Mouse (Mus musculus): ENCODE measurements around the gene Trim62. TPM values are rescaled to one million over a fixed set of nuclear protein-coding genes. Genes with fewer than 3 reads are reported as not detected.
A peak's percentile ranks its signal among the peaks of the same experiment; 100 is the strongest.
"Not testable (repeated sequence)": the region's sequence is repeated elsewhere in the genome, so short reads cannot be mapped to it uniquely, and the experiment has no call there.

The Trim62 gene
- polyA plus RNA-seq, 1 experiment from 2014 or later: 3.6 TPM

DNA sequence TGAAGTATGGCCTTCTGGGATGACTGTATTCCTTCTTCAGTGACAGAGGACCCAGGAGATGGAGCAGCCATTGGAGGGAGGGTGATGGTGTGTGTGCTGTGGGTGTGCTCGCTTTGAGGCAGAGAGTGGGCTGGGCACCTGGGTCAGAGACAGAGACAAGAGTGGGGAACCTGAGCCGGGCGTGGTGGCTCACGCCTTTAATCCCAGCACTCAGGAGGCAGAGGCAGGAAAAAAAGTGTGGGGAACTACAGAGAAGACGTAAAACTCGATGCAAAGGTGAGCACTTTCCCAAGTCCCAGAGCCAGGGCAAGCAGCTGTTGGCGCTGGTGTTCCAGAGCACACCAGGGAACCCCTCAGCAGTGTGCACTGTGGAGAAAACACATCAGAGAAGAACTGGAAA is 33.7 kb upstream of the Trim62 start:
- Histone ChIP-seq H3K9ac (ENCODE audit: low read length) (no peak overlapping the region), H3K27me3 (ENCODE audit: control insufficient read depth, insufficient read depth, low read length) (no peaks in the 10 kb centered on the region), H3K4me3 (ENCODE audit: control insufficient read depth in 1 of 2, insufficient read depth in 1 of 2, low read depth in 1 of 2, low read length in 2 of 2) (no peak overlapping the region), H3K36me3 (ENCODE audit: control insufficient read depth, insufficient read depth, low read length) (no peaks in the 10 kb centered on the region), H3K27ac (replicated peaks in 1 of 2; ENCODE audit: control insufficient read depth in 1 of 2, insufficient read depth in 1 of 2, low read depth in 2 of 2, low read length in 2 of 2) (no peak overlapping the region), H3K4me2 (ENCODE audit: low read length) (no peak overlapping the region), H3K4me1 (ENCODE audit: control insufficient read depth in 2 of 2, insufficient read depth in 2 of 2, low read length in 2 of 2) (peaks cover 2 to 4% of the 10 kb centered on the region in 2 experiments; a peak in 2 of 4 replicates), H3K9me3 (ENCODE audit: control insufficient read depth, low read length) (no peaks in the 10 kb centered on the region)
- WGBS: 71% methylated on average over 7 of the region's 7 CpGs
- no peak for ATAC-seq (ENCODE audit: insufficient number of reproducible peaks, insufficient read depth, low FRiP score, low read depth)

DNA sequence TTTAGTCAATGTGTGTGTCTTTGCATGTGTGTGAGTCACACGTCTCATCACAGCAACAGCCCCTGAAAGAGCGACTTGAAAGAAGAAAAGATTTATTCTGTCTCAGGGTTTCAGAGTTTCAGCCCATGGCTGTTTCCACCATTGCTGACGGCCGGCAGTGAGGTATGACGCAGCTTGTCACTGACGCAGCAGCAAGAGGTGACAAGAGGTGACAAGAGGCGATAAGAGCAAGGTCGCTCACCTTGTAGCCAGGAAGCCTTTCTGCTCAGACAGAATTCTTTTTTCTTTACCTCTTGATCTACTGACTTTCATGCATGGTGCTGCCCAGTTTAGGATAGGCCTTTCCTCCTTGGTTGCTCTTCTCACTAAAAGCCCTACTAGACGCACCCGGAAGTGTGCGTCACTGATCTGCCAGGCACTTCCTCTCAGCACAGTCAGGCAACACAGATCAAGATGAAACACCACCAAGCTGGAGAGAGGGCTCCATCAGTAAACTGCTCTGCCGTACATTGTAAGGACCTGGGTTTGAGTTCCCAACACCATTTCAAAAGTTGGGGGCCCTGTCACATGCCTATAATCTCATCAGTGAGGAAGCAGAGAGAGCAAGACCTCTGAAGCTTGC is 31.0 kb upstream of the Trim62 start:
- H3K4me1 ChIP-seq (ENCODE audit: control insufficient read depth in 2 of 2, insufficient read depth in 2 of 2, low read length in 2 of 2): peaks cover 6 to 8% of the 10 kb centered on the region in 2 experiments; a peak in 3 of 4 replicates
- H3K9me3 ChIP-seq (ENCODE audit: control insufficient read depth, low read length): no peaks in the 10 kb centered on the region
- H3K4me2 ChIP-seq (ENCODE audit: low read length): no peak overlapping the region
- H3K9ac ChIP-seq (ENCODE audit: low read length): no peak overlapping the region
- ATAC-seq (ENCODE audit: insufficient number of reproducible peaks, insufficient read depth, low FRiP score, low read depth): no peak
- 43% methylated on average over 12 of the region's 12 CpGs for WGBS
- H3K27me3 ChIP-seq (ENCODE audit: control insufficient read depth, insufficient read depth, low read length): no peaks in the 10 kb centered on the region
- H3K4me3 ChIP-seq (ENCODE audit: control insufficient read depth in 1 of 2, insufficient read depth in 1 of 2, low read depth in 1 of 2, low read length in 2 of 2): no peak overlapping the region
- H3K27ac ChIP-seq (replicated peaks in 1 of 2; ENCODE audit: control insufficient read depth in 1 of 2, insufficient read depth in 1 of 2, low read depth in 2 of 2, low read length in 2 of 2): no peak overlapping the region
- no peaks in the 10 kb centered on the region for H3K36me3 ChIP-seq (ENCODE audit: control insufficient read depth, insufficient read depth, low read length)

DNA sequence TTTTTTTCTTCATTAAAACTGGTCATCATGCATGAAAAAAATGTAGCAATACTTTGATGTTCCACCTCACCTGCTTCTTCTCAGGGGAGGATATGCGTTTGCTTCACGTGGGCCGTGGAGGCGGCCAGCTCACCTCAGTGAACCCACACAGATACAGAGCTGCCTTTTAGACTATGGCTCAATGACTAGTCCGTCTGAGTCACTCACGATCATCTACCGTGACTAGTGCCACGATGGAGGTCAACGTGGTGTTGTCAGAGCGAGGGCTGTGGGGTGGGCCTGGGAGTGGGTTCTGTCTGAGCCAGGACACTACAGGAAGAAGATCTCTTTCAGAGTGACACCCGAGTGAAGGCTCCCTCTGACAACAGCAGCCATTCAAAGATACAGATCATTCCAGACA is 30.3 kb upstream of the Trim62 start:
- no peak for ATAC-seq (ENCODE audit: insufficient number of reproducible peaks, insufficient read depth, low FRiP score, low read depth)

DNA sequence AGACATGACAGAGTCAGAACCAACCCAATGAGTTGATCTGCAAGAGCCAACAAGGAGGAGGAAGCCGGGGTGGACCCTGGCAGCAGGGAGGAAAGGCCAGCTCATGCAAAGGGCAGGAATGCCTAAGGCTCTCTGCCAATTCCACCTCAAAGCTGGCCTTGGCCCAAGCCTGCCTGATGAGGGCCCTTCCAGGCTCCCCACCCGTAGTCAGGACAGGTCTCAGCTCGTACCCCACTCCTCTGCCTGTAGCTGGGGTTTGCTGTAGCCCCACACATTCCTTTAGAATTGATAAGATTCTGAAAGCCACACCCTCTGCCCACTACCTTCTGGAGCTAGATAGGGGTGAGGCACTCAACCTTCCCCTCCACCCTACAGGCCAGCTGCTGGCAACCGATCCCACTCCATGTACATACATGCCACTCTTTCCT is 27.8 kb upstream of the Trim62 start:
- Histone ChIP-seq H3K4me1 (ENCODE audit: control insufficient read depth in 2 of 2, insufficient read depth in 2 of 2, low read length in 2 of 2) (peaks cover 6 to 8% of the 10 kb centered on the region in 2 experiments; a peak in 3 of 4 replicates), H3K9ac (ENCODE audit: low read length) (no peak overlapping the region), H3K27me3 (ENCODE audit: control insufficient read depth, insufficient read depth, low read length) (no peaks in the 10 kb centered on the region), H3K27ac (replicated peaks in 1 of 2; ENCODE audit: control insufficient read depth in 1 of 2, insufficient read depth in 1 of 2, low read depth in 2 of 2, low read length in 2 of 2) (no peak overlapping the region), H3K4me3 (ENCODE audit: control insufficient read depth in 1 of 2, insufficient read depth in 1 of 2, low read depth in 1 of 2, low read length in 2 of 2) (no peak overlapping the region), H3K9me3 (ENCODE audit: control insufficient read depth, low read length) (no peaks in the 10 kb centered on the region), H3K4me2 (ENCODE audit: low read length) (no peak overlapping the region), H3K36me3 (ENCODE audit: control insufficient read depth, insufficient read depth, low read length) (no peaks in the 10 kb centered on the region)
- WGBS: 19% methylated on average over 4 of the region's 4 CpGs
- ATAC-seq (ENCODE audit: insufficient number of reproducible peaks, insufficient read depth, low FRiP score, low read depth): peak; percentile 42; the same call in 1 of the 2 replicates

More for the DNA sequence above, 30.3 kb upstream of the Trim62 start:
- no peaks in the 10 kb centered on the region for H3K9me3 ChIP-seq (ENCODE audit: control insufficient read depth, low read length)
- no peaks in the 10 kb centered on the region for H3K36me3 ChIP-seq (ENCODE audit: control insufficient read depth, insufficient read depth, low read length)
- 83% methylated on average over 11 of the region's 11 CpGs for WGBS
- peaks cover 6 to 8% of the 10 kb centered on the region in 2 experiments; a peak in 3 of 4 replicates for H3K4me1 ChIP-seq (ENCODE audit: control insufficient read depth in 2 of 2, insufficient read depth in 2 of 2, low read length in 2 of 2)
- H3K9ac ChIP-seq (ENCODE audit: low read length): no peak overlapping the region
- no peaks in the 10 kb centered on the region for H3K27me3 ChIP-seq (ENCODE audit: control insufficient read depth, insufficient read depth, low read length)
- no peak overlapping the region for H3K27ac ChIP-seq (replicated peaks in 1 of 2; ENCODE audit: control insufficient read depth in 1 of 2, insufficient read depth in 1 of 2, low read depth in 2 of 2, low read length in 2 of 2)
- H3K4me3 ChIP-seq (ENCODE audit: control insufficient read depth in 1 of 2, insufficient read depth in 1 of 2, low read depth in 1 of 2, low read length in 2 of 2): no peak overlapping the region
- H3K4me2 ChIP-seq (ENCODE audit: low read length): no peak overlapping the region

DNA sequence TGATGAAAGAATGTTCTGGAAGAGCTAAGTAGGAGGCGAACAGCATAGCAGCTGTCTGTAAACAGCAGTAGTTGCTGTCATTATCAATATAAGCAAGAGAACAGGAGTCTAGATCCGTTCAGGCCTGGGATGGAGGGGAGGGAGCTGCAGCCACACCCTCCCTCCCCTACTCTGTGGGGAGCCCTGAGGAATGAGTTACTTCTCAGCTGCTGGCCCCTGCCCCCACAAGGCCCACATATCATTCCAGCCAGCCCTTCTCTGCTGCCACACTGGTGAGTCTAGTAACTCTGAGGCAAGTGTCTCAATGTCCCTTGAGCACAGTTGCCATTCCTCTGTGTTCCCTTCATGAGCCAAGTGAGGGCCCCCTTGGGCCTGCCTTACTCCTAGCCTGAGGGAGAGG is 26.2 kb upstream of the Trim62 start:
- Histone ChIP-seq H3K9ac (ENCODE audit: low read length) (no peak overlapping the region), H3K4me2 (ENCODE audit: low read length) (no peak overlapping the region), H3K36me3 (ENCODE audit: control insufficient read depth, insufficient read depth, low read length) (no peaks in the 10 kb centered on the region), H3K9me3 (ENCODE audit: control insufficient read depth, low read length) (no peaks in the 10 kb centered on the region), H3K27ac (replicated peaks in 1 of 2; ENCODE audit: control insufficient read depth in 1 of 2, insufficient read depth in 1 of 2, low read depth in 2 of 2, low read length in 2 of 2) (no peak overlapping the region), H3K27me3 (ENCODE audit: control insufficient read depth, insufficient read depth, low read length) (no peaks in the 10 kb centered on the region), H3K4me1 (ENCODE audit: control insufficient read depth in 2 of 2, insufficient read depth in 2 of 2, low read length in 2 of 2) (peaks cover 5 to 8% of the 10 kb centered on the region in 2 experiments; a peak in 3 of 4 replicates), H3K4me3 (ENCODE audit: control insufficient read depth in 1 of 2, insufficient read depth in 1 of 2, low read depth in 1 of 2, low read length in 2 of 2) (no peak overlapping the region)
- no peak for ATAC-seq (ENCODE audit: insufficient number of reproducible peaks, insufficient read depth, low FRiP score, low read depth)
- 58% methylated on average over 2 of the region's 2 CpGs for WGBS

DNA sequence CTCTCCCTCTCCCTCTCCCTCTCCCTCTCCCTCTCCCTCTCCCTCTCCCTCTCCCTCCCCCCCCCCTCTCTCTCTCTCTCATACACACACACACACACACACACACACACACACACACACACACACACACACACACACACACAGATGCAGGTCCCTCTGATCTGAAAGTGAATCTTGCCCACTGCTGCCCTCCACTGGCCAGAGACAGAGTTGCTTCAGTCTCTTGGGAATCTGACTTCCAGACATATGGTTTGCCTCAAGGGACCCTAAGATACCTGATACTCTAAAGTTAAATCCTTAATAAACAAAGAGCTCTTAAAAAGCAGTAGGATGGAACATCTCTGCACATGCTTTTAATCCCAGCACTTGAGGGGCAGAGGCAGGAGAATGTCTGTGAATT is 25.2 kb upstream of the Trim62 start:
- not testable (repeated sequence) for H3K27me3 ChIP-seq (ENCODE audit: control insufficient read depth, insufficient read depth, low read length); H3K9ac ChIP-seq (ENCODE audit: low read length); H3K4me3 ChIP-seq (ENCODE audit: control insufficient read depth in 1 of 2, insufficient read depth in 1 of 2, low read depth in 1 of 2, low read length in 2 of 2); H3K4me1 ChIP-seq (ENCODE audit: control insufficient read depth in 2 of 2, insufficient read depth in 2 of 2, low read length in 2 of 2); H3K9me3 ChIP-seq (ENCODE audit: control insufficient read depth, low read length); ATAC-seq (ENCODE audit: insufficient number of reproducible peaks, insufficient read depth, low FRiP score, low read depth); H3K36me3 ChIP-seq (ENCODE audit: control insufficient read depth, insufficient read depth, low read length); H3K27ac ChIP-seq (replicated peaks in 1 of 2; ENCODE audit: control insufficient read depth in 1 of 2, insufficient read depth in 1 of 2, low read depth in 2 of 2, low read length in 2 of 2); H3K4me2 ChIP-seq (ENCODE audit: low read length)

DNA sequence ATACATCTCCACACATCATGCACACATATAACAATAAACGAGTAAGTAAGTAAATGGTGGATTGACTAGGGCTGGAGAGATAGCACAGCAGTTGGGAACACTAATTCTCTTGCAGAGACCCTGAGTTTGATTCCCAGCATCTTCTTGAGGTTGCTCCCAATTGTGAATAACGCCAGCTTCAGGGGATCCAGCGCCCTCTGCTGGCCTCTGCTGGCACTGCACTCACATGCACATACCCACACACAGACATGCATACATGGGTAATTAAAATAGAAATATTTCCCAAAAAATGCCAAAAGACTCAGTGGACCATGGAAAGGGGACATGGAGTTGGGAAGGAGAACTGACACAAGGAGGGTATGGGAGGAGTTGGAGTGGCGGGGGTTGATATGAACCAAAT is 24.5 kb upstream of the Trim62 start:
- Histone ChIP-seq H3K4me2 (ENCODE audit: low read length) (no peak overlapping the region), H3K27ac (replicated peaks in 1 of 2; ENCODE audit: control insufficient read depth in 1 of 2, insufficient read depth in 1 of 2, low read depth in 2 of 2, low read length in 2 of 2) (no peak overlapping the region), H3K4me1 (ENCODE audit: control insufficient read depth in 2 of 2, insufficient read depth in 2 of 2, low read length in 2 of 2) (peaks cover 4 to 8% of the 10 kb centered on the region in 2 experiments; a peak in 2 of 4 replicates), H3K27me3 (ENCODE audit: control insufficient read depth, insufficient read depth, low read length) (no peaks in the 10 kb centered on the region), H3K36me3 (ENCODE audit: control insufficient read depth, insufficient read depth, low read length) (no peaks in the 10 kb centered on the region), H3K9ac (ENCODE audit: low read length) (no peak overlapping the region), H3K9me3 (ENCODE audit: control insufficient read depth, low read length) (no peaks in the 10 kb centered on the region), H3K4me3 (ENCODE audit: control insufficient read depth in 1 of 2, insufficient read depth in 1 of 2, low read depth in 1 of 2, low read length in 2 of 2) (no peak overlapping the region)
- no peak for ATAC-seq (ENCODE audit: insufficient number of reproducible peaks, insufficient read depth, low FRiP score, low read depth)
- WGBS: 67% methylated on average over 4 of the region's 4 CpGs

DNA sequence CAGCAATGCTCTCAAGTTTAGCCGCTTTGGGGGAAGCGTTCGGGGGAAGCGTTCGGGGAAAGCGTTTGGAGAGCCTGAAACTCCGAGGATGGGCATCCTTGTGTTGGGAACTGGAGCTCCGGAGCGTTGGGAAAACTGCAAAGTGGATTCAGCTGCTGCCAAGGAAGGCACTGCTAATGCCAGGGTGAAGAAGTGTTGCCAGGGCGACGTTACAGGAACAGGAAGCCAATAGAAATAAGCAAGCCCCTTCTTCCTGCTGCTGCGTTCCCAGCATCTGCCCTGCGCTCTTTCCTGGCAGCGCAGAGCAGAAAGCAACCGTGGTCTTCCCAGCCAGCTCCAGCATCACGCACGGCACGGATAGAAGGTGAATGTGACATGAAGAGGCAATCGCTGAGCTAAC is 10.4 kb upstream of the Trim62 start:
- Histone ChIP-seq H3K4me1 (ENCODE audit: control insufficient read depth in 2 of 2, insufficient read depth in 2 of 2, low read length in 2 of 2) (no peaks in the 10 kb centered on the region), H3K36me3 (ENCODE audit: control insufficient read depth, insufficient read depth, low read length) (no peaks in the 10 kb centered on the region), H3K4me2 (ENCODE audit: low read length) (peak overlapping the region; percentile 34; the same call in 1 of the 2 replicates), H3K4me3 (ENCODE audit: control insufficient read depth in 1 of 2, insufficient read depth in 1 of 2, low read depth in 1 of 2, low read length in 2 of 2) (no peak overlapping the region), H3K9ac (ENCODE audit: low read length) (no peak overlapping the region), H3K27me3 (ENCODE audit: control insufficient read depth, insufficient read depth, low read length) (peaks cover 10% of the 10 kb centered on the region; the same call in 1 of the 2 replicates), H3K27ac (replicated peaks in 1 of 2; ENCODE audit: control insufficient read depth in 1 of 2, insufficient read depth in 1 of 2, low read depth in 2 of 2, low read length in 2 of 2) (no peak overlapping the region), H3K9me3 (ENCODE audit: control insufficient read depth, low read length) (no peaks in the 10 kb centered on the region)
- WGBS: 47% methylated on average over 19 of the region's 19 CpGs
- no peak for ATAC-seq (ENCODE audit: insufficient number of reproducible peaks, insufficient read depth, low FRiP score, low read depth)

Measured in heart, embryonic 14.5 days (tissue).